Mouse (Mus musculus) myocyte (in vitro differentiated cells): ENCODE measurements at regions not wholly inside any gene's neighbourhood (a gene's known extent, or its start where the extent isn't known, plus 50 kb on each side); places are given as distances from the start of the nearest gene placed in this dataset.

ENCODE experiments used
- MYOD1 ChIP-seq, 3 experiments: IDR thresholded peaks; one replicate each; pipeline ENCODE4 v1.6.1; 2011; ENCODE audit warnings: control low read depth in 2 of 3, low read depth in 2 of 3, mild to moderate bottlenecking in 2 of 3, moderate library complexity in 1 of 3; ENCODE audit not compliant: insufficient read length in 2 of 3, control insufficient read depth in 1 of 3
- MYOG ChIP-seq, 3 experiments: IDR thresholded peaks; one replicate each; pipeline ENCODE4 v1.6.1; 2011; ENCODE audit warnings: control low read depth in 2 of 3, low read depth in 2 of 3, mild to moderate bottlenecking in 2 of 3; ENCODE audit not compliant: insufficient read length in 2 of 3, control insufficient read depth in 1 of 3, insufficient read depth in 1 of 3
- POLR2A ChIP-seq: IDR thresholded peaks from one replicate; pipeline ENCODE4 v1.6.1; 2011; ENCODE audit warnings: low read depth, mild to moderate bottlenecking, control low read depth, moderate library complexity; ENCODE audit not compliant: insufficient read length
- TCF12 ChIP-seq: IDR thresholded peaks from one replicate; pipeline ENCODE4 v1.6.1; 2011; ENCODE audit warnings: mild to moderate bottlenecking, control low read depth; ENCODE audit not compliant: poor library complexity, insufficient read depth, severe bottlenecking
- USF1 ChIP-seq: IDR thresholded peaks from one replicate; pipeline ENCODE4 v1.6.1; 2011; ENCODE audit warnings: low read depth, mild to moderate bottlenecking, control low read depth, moderate library complexity

DNA sequence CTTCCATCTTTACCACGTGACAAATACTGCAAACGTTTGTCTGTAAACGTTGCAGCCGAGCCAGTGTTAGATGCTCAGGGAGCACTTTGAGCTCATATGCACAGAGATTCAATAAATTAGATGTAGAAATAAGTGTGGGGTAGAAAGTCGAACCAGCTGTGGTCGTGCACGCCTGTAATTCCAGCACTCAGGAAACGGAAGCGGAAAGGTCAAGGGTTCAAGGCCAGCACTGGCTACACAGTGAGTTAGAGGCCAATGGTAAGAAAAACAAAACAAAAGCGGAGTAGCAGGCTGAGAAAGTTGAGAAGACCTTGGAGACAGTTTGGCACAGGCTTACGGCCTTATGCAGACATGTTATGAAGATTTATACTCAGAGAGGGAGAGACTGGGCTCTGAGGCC lies 133.6 kb upstream of the Rxylt1 start:
- TF ChIP-seq POLR2A (no peak), MYOD1 (IDR thresholded peaks at IDR 0.05; ENCODE audit: control insufficient read depth in 1 of 3, insufficient read length in 2 of 3, low read depth in 2 of 3) (no peak), MYOG (IDR thresholded peaks at IDR 0.05; ENCODE audit: control insufficient read depth in 1 of 3, insufficient read depth in 1 of 3, insufficient read length in 2 of 3, low read depth in 2 of 3) (no peak), USF1 (no peak), TCF12 (no peak)
